Mouse (Mus musculus): ENCODE results near the gene H2afx.
"Not testable (repeated sequence)": the region's sequence is repeated elsewhere in the genome, so short reads cannot be mapped to it uniquely, and the experiment has no call there.

H2afx gene

GRCm38 (mm10) chr9:44341487-44341886 is 7.0 kb downstream of the H2afx start:
- no peak for DNase-seq (ENCODE audit: low spot score)

GRCm38 (mm10) chr9:44342173-44342572 is 7.7 kb downstream of the H2afx start:
- no peak for DNase-seq (ENCODE audit: low spot score)

- no peak for DNase-seq (ENCODE audit: low spot score)
Observed at GRCm38 (mm10) chr9:44342605-44343004, 8.1 kb downstream of the H2afx start.

GRCm38 (mm10) chr9:44343290-44343689 is 8.8 kb downstream of the H2afx start:
- DNase-seq (ENCODE audit: low spot score) = no peak

GRCm38 (mm10) chr9:44343781-44344421 is 9.4 kb downstream of the H2afx start, which contains the start of gene Hmbs:
TSS of gene Hmbs (minus strand) at chr9:44344228.
- peak; percentile 96 for DNase-seq (ENCODE audit: low spot score)

- no peak for DNase-seq (ENCODE audit: low spot score)
Observed at GRCm38 (mm10) chr9:44345570-44346433, 11.3 kb downstream of the H2afx start.

GRCm38 (mm10) chr9:44347166-44347565 is 12.7 kb downstream of the H2afx start:
- DNase-seq (ENCODE audit: low spot score) = no peak

- DNase-seq (ENCODE audit: low spot score) = no peak
Observed at GRCm38 (mm10) chr9:44347621-44348020, 13.1 kb downstream of the H2afx start.

- DNase-seq (ENCODE audit: low spot score) = no peak
Observed at GRCm38 (mm10) chr9:44348546-44348945, 14.1 kb downstream of the H2afx start.

GRCm38 (mm10) chr9:44351396-44351795 is 16.9 kb downstream of the H2afx start:
- DNase-seq (ENCODE audit: low spot score) = no peak

GRCm38 (mm10) chr9:44352337-44352736 is 17.8 kb downstream of the H2afx start:
- DNase-seq (ENCODE audit: low spot score) = no peak

- DNase-seq (ENCODE audit: low spot score) = no peak
Observed at GRCm38 (mm10) chr9:44353142-44353541, 18.6 kb downstream of the H2afx start.

GRCm38 (mm10) chr9:44357207-44357606 is 22.7 kb downstream of the H2afx start:
- peak; percentile 50 for DNase-seq (ENCODE audit: low spot score)

GRCm38 (mm10) chr9:44361190-44361917 is 26.9 kb downstream of the H2afx start, which contains the start of gene Vps11:
TSS of gene Vps11 (minus strand) at chr9:44361670.
- peak; percentile 98 for DNase-seq (ENCODE audit: low spot score)

- not testable (repeated sequence) for DNase-seq (ENCODE audit: low spot score)
Observed at GRCm38 (mm10) chr9:44361931-44362330, 27.4 kb downstream of the H2afx start.

GRCm38 (mm10) chr9:44364480-44364879 is 30.0 kb downstream of the H2afx start:
- DNase-seq (ENCODE audit: low spot score) = peak; percentile 29

GRCm38 (mm10) chr9:44373386-44373785 is 38.9 kb downstream of the H2afx start:
- DNase-seq (ENCODE audit: low spot score) = no peak

GRCm38 (mm10) chr9:44376141-44376540 is 41.6 kb downstream of the H2afx start:
- no peak for DNase-seq (ENCODE audit: low spot score)

GRCm38 (mm10) chr9:44377335-44377734 is 42.8 kb downstream of the H2afx start:
- DNase-seq (ENCODE audit: low spot score) = not testable (repeated sequence)

GRCm38 (mm10) chr9:44378153-44378730 is 43.7 kb downstream of the H2afx start:
- DNase-seq (ENCODE audit: low spot score) = no peak

GRCm38 (mm10) chr9:44379054-44379834 is 44.8 kb downstream of the H2afx start, which contains the start of gene Hyou1:
TSS of gene Hyou1 (plus strand) at chr9:44379490.
- DNase-seq (ENCODE audit: low spot score) = peak; percentile 97

Measured in embryo, embryonic 10.5 days (tissue).